ENCODE assay signal across 28 mouse cellular contexts in genomic region chr3:89539036-89539739, GRCm38 (mm10). TPM values are rescaled to one million over a fixed set of nuclear protein-coding genes. Genes with fewer than 3 reads are reported as not detected.
DNase-seq lines count a peak whose midpoint lies in the region; ATAC-seq lines count a peak whose summit lies in the region.
"Had no signal": no experiment of that assay in that cellular context is flagged by ENCODE, and none has a peak within 500 bp of the region (broad histone marks: within the 10 kb centered on the region; RNA-seq: fewer than 3 reads in every experiment).

No protein-coding gene starts in this region.

- H3K4me3 ChIP-seq in hindbrain, embryonic 14.5 days (replicated peaks; ENCODE audit: low read length): no peak overlapping the region
- H3K4me3 ChIP-seq in hindbrain, embryonic 10.5 days: no peak overlapping the region
- H3K4me3 ChIP-seq: embryonic facial prominence, embryonic 10.5 days; embryonic facial prominence, embryonic 15.5 days; heart, adult 2 months; heart, embryonic 12.5 days; intestine, embryonic 15.5 days; limb, embryonic 12.5 days; liver, embryonic 15.5 days; midbrain, embryonic 10.5 days; midbrain, embryonic 15.5 days; stomach, embryonic 15.5 days had no signal

- intact Hi-C loops in left cerebral cortex, postnatal 4 days (cut with DNase I): no loop called here

- H3K4me2 ChIP-seq in hindbrain, embryonic 14.5 days (replicated peaks): no peak overlapping the region
- H3K4me2 ChIP-seq: embryonic facial prominence, embryonic 15.5 days; heart, embryonic 12.5 days; intestine, embryonic 15.5 days; limb, embryonic 12.5 days; liver, embryonic 15.5 days; lung, embryonic 14.5 days; midbrain, embryonic 15.5 days; stomach, embryonic 15.5 days had no signal

- H3K27me3 ChIP-seq in hindbrain, embryonic 14.5 days (ENCODE audit: control insufficient read depth, insufficient read depth, low read length): no peaks in the 10 kb centered on the region
- no peaks in the 10 kb centered on the region for H3K27me3 ChIP-seq in hindbrain, embryonic 10.5 days (ENCODE audit: insufficient read depth, poor library complexity, severe bottlenecking)
- H3K27me3 ChIP-seq: embryonic facial prominence, embryonic 15.5 days; intestine, embryonic 15.5 days; limb, embryonic 12.5 days; midbrain, embryonic 15.5 days; stomach, embryonic 15.5 days had no signal

- WGBS in hindbrain, embryonic 14.5 days: 71% methylated on average over 10 of the region's 10 CpGs
- 84% methylated on average over 10 of the region's 10 CpGs for WGBS in hindbrain, embryonic 10.5 days

- no peaks in the 10 kb centered on the region for H3K36me3 ChIP-seq in hindbrain, embryonic 14.5 days (replicated peaks; ENCODE audit: control insufficient read depth, insufficient read depth)
- H3K36me3 ChIP-seq in hindbrain, embryonic 10.5 days: no peaks in the 10 kb centered on the region
- H3K36me3 ChIP-seq: embryonic facial prominence, embryonic 10.5 days; embryonic facial prominence, embryonic 15.5 days; heart, embryonic 12.5 days; intestine, embryonic 15.5 days; limb, embryonic 12.5 days; liver, embryonic 15.5 days; midbrain, embryonic 10.5 days; midbrain, embryonic 15.5 days; stomach, embryonic 15.5 days had no signal

- no peak for ATAC-seq in hindbrain, embryonic 14.5 days (ENCODE audit: low FRiP score)
- no peak for ATAC-seq in inflammation-experienced regulatory T-cells, adult 6 months
- ATAC-seq: intestine, embryonic 15.5 days; Patski had no signal

- H3K9ac ChIP-seq in hindbrain, embryonic 14.5 days: no peak overlapping the region
- H3K9ac ChIP-seq: embryonic facial prominence, embryonic 15.5 days; heart, embryonic 12.5 days; intestine, embryonic 15.5 days; limb, embryonic 12.5 days; liver, embryonic 15.5 days; lung, embryonic 14.5 days; midbrain, embryonic 15.5 days; stomach, embryonic 15.5 days had no signal

- H3K4me1 ChIP-seq in hindbrain, embryonic 14.5 days (replicated peaks; ENCODE audit: control insufficient read depth, insufficient read depth, low read length): peaks cover 9% of the 10 kb centered on the region
- peaks cover 10% of the 10 kb centered on the region for H3K4me1 ChIP-seq in hindbrain, embryonic 10.5 days (replicated peaks)
- H3K4me1 ChIP-seq: liver, embryonic 15.5 days; midbrain, embryonic 10.5 days had no signal

- DNase-seq in cerebellum, postnatal 10 days: peak; percentile 72 to 84
- no peak for DNase-seq in cerebellum, adult 18-20 months
- no peak for DNase-seq in hindbrain, embryonic 14.5 days (ENCODE audit: low spot score)
- DNase-seq in hindbrain, embryonic 10.5 days (ENCODE audit: low spot score): no peak
- peak; percentile 62 for DNase-seq in left cerebral cortex, postnatal 4 days
- DNase-seq in left cerebral cortex, adult 11 months (ENCODE audit: low spot score): no peak
- DNase-seq: adrenal gland, postnatal 10 days; cerebellum, adult 11 months; heart, adult 2 months; heart, postnatal 4 days; kidney, adult 8-10 months; lung, embryonic 14.5 days; thymus, postnatal 14 days had no signal

- H3K9me3 ChIP-seq in hindbrain, embryonic 14.5 days (ENCODE audit: control insufficient read depth, low read length): no peaks in the 10 kb centered on the region
- no peaks in the 10 kb centered on the region for H3K9me3 ChIP-seq in hindbrain, embryonic 10.5 days
- H3K9me3 ChIP-seq: embryonic facial prominence, embryonic 10.5 days; embryonic facial prominence, embryonic 15.5 days; heart, embryonic 12.5 days; intestine, embryonic 15.5 days; limb, embryonic 12.5 days; liver, embryonic 15.5 days; midbrain, embryonic 10.5 days; midbrain, embryonic 15.5 days; stomach, embryonic 15.5 days had no signal

- H3K27ac ChIP-seq in hindbrain, embryonic 14.5 days: 0 out of 2 replicates have a peak overlapping the region, but pooled peaks have one; percentile 32
- no peak overlapping the region for H3K27ac ChIP-seq in hindbrain, embryonic 10.5 days
- H3K27ac ChIP-seq: embryonic facial prominence, embryonic 10.5 days; heart, adult 2 months; intestine, embryonic 15.5 days; kidney, postnatal 0 days; limb, embryonic 12.5 days; liver, embryonic 15.5 days; midbrain, embryonic 10.5 days; midbrain, embryonic 15.5 days; stomach, embryonic 15.5 days had no signal

RNA-seq across cellular contexts. Expression of gene Kcnn3, which starts 19.2 kb away (rescaled TPM):
- 7.3 and 7.7 TPM in 2 replicates for polyA plus RNA-seq in hindbrain, embryonic 14.5 days (2014; fragmentation: Nextera tagmentation; extraction: Ambion mirVana)
- polyA plus RNA-seq in hindbrain, embryonic 10.5 days (2016; fragmentation: Nextera tagmentation; extraction: Ambion mirVana): 1.2 TPM in 2 replicates
- 10 to 100 TPM; 19.5 to 20.7 TPM for total RNA-seq in left cerebral cortex, postnatal 4 days (2021)
- polyA plus RNA-seq in inflammation-experienced regulatory T-cells, adult 6 months (2017; shearing (Covaris generic)): not detected
- total RNA-seq: CH12.LX; megakaryocyte progenitor cell, adult 5-6 weeks; neutrophil, adult 5-6 weeks had no signal

Comparison
In these comparisons a context has a peak if more than half of its experiments do, and no peak if none do; other contexts are left out.
1. DNase-seq: peak in cerebellum, postnatal 10 days (2 of 2) and left cerebral cortex, postnatal 4 days (single experiment); none in cerebellum, adult 18-20 months (0 of 2), hindbrain, embryonic 14.5 days (single experiment), hindbrain, embryonic 10.5 days (single experiment) and left cerebral cortex, adult 11 months (single experiment).